Mouse (Mus musculus): Measurements from ENCODE around the gene Olfr406.

The Olfr406 gene

GRCm38 (mm10) chr11:74259508-74259907, at the start of gene Olfr406:
TSS of gene Olfr406 (plus strand) at chr11:74259808.
- no peak for DNase-seq (ENCODE audit: low spot score)

- no peak for DNase-seq (ENCODE audit: low spot score)
These were observed 48.3 kb upstream of the Olfr406 start, which contains the start of gene Olfr43 for GRCm38 (mm10) chr11:74211279-74211678. TSS of gene Olfr43 (minus strand) at chr11:74211379.

GRCm38 (mm10) chr11:74241201-74241600, 18.4 kb upstream of the Olfr406 start:
- DNase-seq (ENCODE audit: low spot score), result no peak

GRCm38 (mm10) chr11:74283436-74283835, 23.8 kb downstream of the Olfr406 start, which contains the start of gene Olfr59:
TSS of gene Olfr59 (plus strand) at chr11:74283736.
- DNase-seq (ENCODE audit: low spot score), result no peak

- no peak for DNase-seq (ENCODE audit: low spot score)
These were observed 27.6 kb downstream of the Olfr406 start for GRCm38 (mm10) chr11:74287256-74287655.
